Mouse (Mus musculus) brain, embryonic 14.5 days (tissue): ENCODE results near the gene Caskin1.

ENCODE experiments used
- CTCF ChIP-seq: fragments of 200-500 bp; IDR thresholded peaks from 2 replicates; pipeline ENCODE4 v1.5.1; 2012; ENCODE audit warnings: inconsistent platforms, mild to moderate bottlenecking, moderate library complexity, borderline replicate concordance; ENCODE audit not compliant: insufficient read depth, insufficient read length; ENCODE audit errors: extremely low read depth
- POLR2A ChIP-seq: fragments of 200-500 bp; IDR thresholded peaks from 2 replicates; pipeline ENCODE4 v1.6.1; 2012; ENCODE audit warnings: mild to moderate bottlenecking, inconsistent platforms, borderline replicate concordance; ENCODE audit not compliant: poor library complexity, insufficient read depth, insufficient read length, severe bottlenecking; ENCODE audit errors: extremely low read depth

DNA sequence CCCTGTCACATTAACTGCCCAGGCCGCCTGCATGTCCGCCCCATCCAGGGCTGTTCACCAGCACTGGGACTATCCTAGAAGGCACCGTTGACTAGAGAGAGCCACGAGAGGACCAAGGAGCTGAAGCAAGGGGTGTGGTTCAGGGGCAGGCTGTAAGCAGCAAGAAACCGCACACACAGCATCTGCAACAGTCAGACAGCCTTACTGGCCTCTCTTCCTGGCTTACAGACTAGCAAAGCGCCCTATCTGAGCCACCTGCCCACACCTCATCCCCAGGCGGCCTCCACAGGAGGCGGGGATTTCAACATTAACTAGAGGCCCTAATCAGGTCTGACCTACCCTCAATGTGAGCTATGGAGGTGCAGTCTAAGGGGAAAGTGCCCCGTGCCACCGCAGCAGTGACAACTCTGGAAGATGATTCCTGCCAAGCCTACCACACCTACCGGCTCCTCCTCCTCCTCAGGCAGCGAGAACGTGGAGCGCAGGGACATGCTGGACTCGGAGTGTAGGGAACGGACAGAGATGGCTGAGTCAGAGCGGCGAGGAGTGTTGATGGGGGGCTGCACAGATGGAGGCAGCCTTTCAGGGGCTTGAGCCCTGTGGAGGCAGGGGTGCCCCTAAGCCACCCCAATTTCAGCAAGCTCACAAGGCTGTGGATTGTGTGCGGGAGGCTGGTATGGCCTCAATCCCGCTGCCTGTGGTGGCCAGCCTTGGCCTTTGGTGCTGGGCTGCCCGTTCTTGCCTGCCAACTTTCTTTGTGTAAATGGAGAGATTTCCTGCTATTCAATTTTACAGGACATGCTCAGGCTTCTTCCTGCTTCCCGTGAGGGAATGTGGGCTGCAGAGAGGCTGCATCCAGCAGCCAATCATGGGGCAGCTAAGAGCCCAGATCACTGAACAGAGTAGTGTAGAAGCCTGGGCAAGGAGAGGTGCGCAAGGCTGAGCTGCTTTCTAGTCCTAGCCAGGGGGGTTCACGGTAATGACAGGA, 26.2 kb downstream of the Caskin1 start:
- TF ChIP-seq CTCF (no peak), POLR2A (no peak)
